Mouse (Mus musculus) adrenal gland, postnatal 0 days (tissue): ENCODE results near the gene Rnf149. TPM values are rescaled to one million over a fixed set of nuclear protein-coding genes. Genes with fewer than 3 reads are reported as not detected.

Source experiments
- polyA plus RNA-seq: library from polyadenylated mRNA; unstranded; fragments of >200 nt; fragmentation: Nextera tagmentation; extraction: Ambion mirVana; gene quantifications from 2 replicates; pipeline ENCODE4 v1.2.1, GENCODE M21; 2015

Rnf149 gene
- polyA plus RNA-seq = 40.2 and 61.6 TPM in 2 replicates

GRCm38 (mm10) chr1:39577253-39577705, at the start of gene Rnf149:
Gene Rnf149, minus strand, starts transcription at chr1:39577405.

DNA sequence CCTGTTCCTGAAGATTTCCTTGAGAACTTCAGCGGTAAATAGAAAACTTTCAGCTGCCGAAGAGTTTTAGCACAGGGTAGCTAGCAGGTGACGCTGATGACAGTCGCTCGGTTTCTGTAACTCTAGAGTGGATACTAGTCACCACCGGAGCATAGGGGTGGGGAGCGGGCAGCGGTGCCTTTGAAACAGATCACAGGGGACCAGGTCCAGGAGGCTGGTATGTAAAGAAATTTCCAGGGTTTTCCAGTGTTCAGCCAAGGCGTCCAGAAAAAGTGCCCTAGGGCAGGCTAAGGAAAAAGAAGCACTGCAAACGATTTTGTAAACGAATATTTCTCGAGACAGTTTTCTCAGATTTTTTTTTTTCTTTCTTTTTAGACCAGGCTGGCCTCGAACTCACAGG, 42.4 kb downstream of the Rnf149 start, which contains the start of gene Cnot11:
Gene Cnot11, plus strand, starts transcription at position 162 of the 400 bp plus-strand sequence.

Other genes with a start within 250 kb of the Rnf149 start
- 557 and 845 TPM in 2 replicates for gene Rpl31, start 209.6 kb downstream of the Rnf149 start, polyA plus RNA-seq
- 5.4 and 5.7 TPM in 2 replicates for gene Tbc1d8, start 98.7 kb downstream of the Rnf149 start, polyA plus RNA-seq
- 15.5 and 18.5 TPM in 2 replicates for gene Cnot11, start 42.4 kb downstream of the Rnf149 start, polyA plus RNA-seq
- 0.59 and 2.7 TPM in 2 replicates for gene Creg2, start 74.1 kb upstream of the Rnf149 start, polyA plus RNA-seq
- gene Rfx8, start 143.6 kb upstream of the Rnf149 start, polyA plus RNA-seq = 0.30 and 0.59 TPM in 2 replicates
- gene Gm3646, start 227.9 kb upstream of the Rnf149 start, polyA plus RNA-seq = 0.60 TPM in 1 of 2 replicates, not detected in the other